Mouse (Mus musculus): ENCODE data around the gene Plb1. TPM values are rescaled to one million over a fixed set of nuclear protein-coding genes. Genes with fewer than 3 reads are reported as not detected.
A peak's percentile ranks its signal among the peaks of the same experiment; 100 is the strongest.

The Plb1 gene
- polyA plus RNA-seq (2015; fragmentation: Nextera tagmentation; extraction: Ambion mirVana): 0.17 and 0.30 TPM in 2 replicates

GRCm38 (mm10) chr5:32232474-32232873 is at the start of gene Plb1:
Plb1 (plus strand) TSS chr5:32232708.
- no peak within 1 kb of the TSS for H3K27ac ChIP-seq
- no peak within 1 kb of the TSS for H3K4me2 ChIP-seq
- H3K9ac ChIP-seq: no peak within 1 kb of the TSS
- H3K4me3 ChIP-seq (replicated peaks): no peak within 1 kb of the TSS
- H3K27me3 ChIP-seq: no peaks in the 10 kb centered on the region
- H3K4me1 ChIP-seq: 0 out of 2 replicates have a peak, but pooled peaks cover 1% of the 10 kb centered on the region
- no peaks in the 10 kb centered on the region for H3K9me3 ChIP-seq (replicated peaks)
- no peak for ATAC-seq (replicated peaks; ENCODE audit: low FRiP score)
- 78% methylated on average over 9 of the region's 9 CpGs for WGBS
- no peaks in the 10 kb centered on the region for H3K36me3 ChIP-seq

- H3K9me3 ChIP-seq (replicated peaks): no peaks in the 10 kb centered on the region
- H3K4me1 ChIP-seq: peaks cover 10% of the 10 kb centered on the region; the same call in 1 of the 2 replicates
- H3K9ac ChIP-seq: no peak overlapping the region
- H3K4me2 ChIP-seq: no peak overlapping the region
- ATAC-seq (replicated peaks; ENCODE audit: low FRiP score): no peak; the same call in 1 of the 2 replicates
- H3K4me3 ChIP-seq (replicated peaks): no peak overlapping the region
- H3K27ac ChIP-seq: no peak overlapping the region
- H3K27me3 ChIP-seq: no peaks in the 10 kb centered on the region
- 62% methylated on average over 4 of the region's 4 CpGs for WGBS
- no peaks in the 10 kb centered on the region for H3K36me3 ChIP-seq
Observed at GRCm38 (mm10) chr5:32182885-32183629, 49.5 kb upstream of the Plb1 start.

DNA sequence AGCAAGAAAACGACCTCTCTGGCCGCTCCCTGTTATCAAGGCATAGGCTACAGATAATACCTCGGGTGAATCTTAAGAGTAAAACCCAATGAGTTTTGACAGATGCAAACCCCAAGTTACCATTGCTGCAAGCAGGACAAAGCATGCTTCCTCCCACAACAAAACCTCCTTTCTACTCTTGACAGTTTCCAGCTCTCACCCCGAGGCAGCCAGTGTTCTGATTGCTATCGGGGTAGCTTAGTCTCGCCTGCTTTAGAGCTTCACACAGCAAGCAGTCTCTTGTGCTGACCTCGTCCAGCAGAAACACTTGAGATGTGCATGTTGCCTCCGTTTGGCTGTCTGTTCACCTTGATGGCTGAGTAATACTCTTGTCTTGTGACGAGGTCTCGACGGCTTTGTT is 44.8 kb upstream of the Plb1 start:
- Histone ChIP-seq H3K27ac (no peak overlapping the region), H3K4me1 (peaks cover 4% of the 10 kb centered on the region; the same call in 1 of the 2 replicates), H3K27me3 (no peaks in the 10 kb centered on the region), H3K36me3 (no peaks in the 10 kb centered on the region), H3K4me3 (replicated peaks) (no peak overlapping the region), H3K9ac (no peak overlapping the region), H3K4me2 (no peak overlapping the region), H3K9me3 (replicated peaks) (no peaks in the 10 kb centered on the region)
- WGBS: 49% methylated on average over 11 of the region's 11 CpGs
- ATAC-seq (replicated peaks; ENCODE audit: low FRiP score): no peak

DNA sequence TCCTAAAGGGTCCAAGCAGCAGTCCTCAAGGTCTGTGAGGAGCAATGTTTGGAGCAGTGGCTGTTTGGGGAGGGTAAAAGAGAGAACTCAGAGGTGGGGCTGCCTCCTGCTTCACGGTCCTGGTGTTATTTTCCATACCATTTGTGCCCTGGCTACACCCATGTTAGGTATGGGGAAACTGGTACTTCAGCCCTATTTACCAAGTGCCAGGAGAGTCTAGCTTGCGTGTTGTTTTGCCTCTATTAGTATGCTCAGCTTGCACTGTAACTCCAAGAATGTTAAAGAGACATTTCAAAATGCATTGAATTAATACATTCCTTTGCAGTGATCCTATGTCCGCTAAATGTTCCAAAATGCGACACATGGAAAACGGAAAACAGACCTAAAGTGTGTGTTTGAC is 41.2 kb upstream of the Plb1 start:
- Histone ChIP-seq H3K9me3 (replicated peaks) (no peaks in the 10 kb centered on the region), H3K9ac (no peak overlapping the region), H3K27me3 (no peaks in the 10 kb centered on the region), H3K36me3 (no peaks in the 10 kb centered on the region), H3K27ac (no peak overlapping the region), H3K4me1 (peaks cover 8% of the 10 kb centered on the region; the same call in 1 of the 2 replicates), H3K4me2 (no peak overlapping the region), H3K4me3 (replicated peaks) (no peak overlapping the region)
- no peak for ATAC-seq (replicated peaks; ENCODE audit: low FRiP score)
- WGBS: 86% methylated on average over 5 of the region's 5 CpGs

GRCm38 (mm10) chr5:32192016-32192845 is 40.3 kb upstream of the Plb1 start:
- no peak for ATAC-seq (replicated peaks; ENCODE audit: low FRiP score)
- no peaks in the 10 kb centered on the region for H3K9me3 ChIP-seq (replicated peaks)
- no peak overlapping the region for H3K9ac ChIP-seq
- no peaks in the 10 kb centered on the region for H3K27me3 ChIP-seq
- no peak overlapping the region for H3K4me3 ChIP-seq (replicated peaks)
- WGBS: 79% methylated on average over 16 of the region's 16 CpGs
- peaks cover 8% of the 10 kb centered on the region; the same call in 1 of the 2 replicates for H3K4me1 ChIP-seq
- H3K27ac ChIP-seq: no peak overlapping the region
- H3K36me3 ChIP-seq: no peaks in the 10 kb centered on the region
- H3K4me2 ChIP-seq: no peak overlapping the region

GRCm38 (mm10) chr5:32194236-32194635 is 38.3 kb upstream of the Plb1 start:
- no peak for ATAC-seq (replicated peaks; ENCODE audit: low FRiP score)

DNA sequence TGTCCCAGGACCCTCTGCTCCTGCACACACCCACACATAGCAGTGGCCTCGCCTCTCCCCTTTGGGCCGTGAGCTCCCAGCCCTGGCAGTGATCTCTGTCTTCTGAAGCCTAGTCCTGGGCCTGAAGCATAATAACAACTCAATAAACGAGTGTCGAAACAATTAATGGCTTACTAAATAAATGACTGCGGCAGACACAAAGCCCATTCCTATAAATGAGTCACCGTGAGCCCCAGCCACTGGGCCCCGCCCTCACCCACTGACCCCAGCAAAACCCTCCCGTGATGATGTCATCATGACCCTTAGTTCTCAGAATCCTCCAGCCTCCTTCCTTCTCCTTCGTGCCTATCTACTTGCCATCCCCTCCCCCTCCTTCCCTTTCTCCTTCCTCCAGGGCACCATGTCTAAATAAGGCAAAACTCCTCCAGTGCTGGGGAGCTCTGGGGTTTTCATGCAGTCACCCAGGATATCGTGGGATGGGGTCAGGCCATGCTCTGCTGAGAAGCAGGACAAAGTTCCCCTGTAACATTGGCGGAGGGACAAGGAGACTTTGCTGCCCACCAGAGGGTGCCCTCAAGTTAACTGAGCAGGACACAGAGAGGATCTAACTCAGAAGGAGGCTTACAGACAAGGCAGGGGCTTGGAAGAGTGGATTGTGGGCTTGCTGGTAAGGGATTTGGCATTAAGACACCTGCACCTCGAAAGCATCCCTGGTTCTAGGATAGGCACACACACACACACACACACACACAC is 36.5 kb upstream of the Plb1 start:
- no peak overlapping the region for H3K27ac ChIP-seq
- peaks cover 8% of the 10 kb centered on the region; the same call in 1 of the 2 replicates for H3K4me1 ChIP-seq
- WGBS: 46% methylated on average over 12 of the region's 12 CpGs
- no peak overlapping the region for H3K9ac ChIP-seq
- no peaks in the 10 kb centered on the region for H3K27me3 ChIP-seq
- H3K9me3 ChIP-seq (replicated peaks): no peaks in the 10 kb centered on the region
- no peak overlapping the region for H3K4me2 ChIP-seq
- peak; percentile 41 for ATAC-seq (replicated peaks; ENCODE audit: low FRiP score)
- H3K4me3 ChIP-seq (replicated peaks): no peak overlapping the region
- H3K36me3 ChIP-seq: no peaks in the 10 kb centered on the region

More at GRCm38 (mm10) chr5:32194236-32194635, 38.3 kb upstream of the Plb1 start:
- no peak overlapping the region for H3K9ac ChIP-seq
- H3K4me2 ChIP-seq: no peak overlapping the region
- whole genome bisulfite sequencing: 73% methylated on average over 4 of the region's 4 CpGs
- H3K27me3 ChIP-seq: no peaks in the 10 kb centered on the region
- H3K4me1 ChIP-seq: peaks cover 8% of the 10 kb centered on the region; the same call in 1 of the 2 replicates
- no peak overlapping the region for H3K27ac ChIP-seq
- H3K36me3 ChIP-seq: no peaks in the 10 kb centered on the region
- H3K9me3 ChIP-seq (replicated peaks): no peaks in the 10 kb centered on the region
- no peak overlapping the region for H3K4me3 ChIP-seq (replicated peaks)

GRCm38 (mm10) chr5:32197698-32198097 is 34.8 kb upstream of the Plb1 start:
- H3K9ac ChIP-seq: no peak overlapping the region
- 14% methylated on average over 4 of the region's 4 CpGs for WGBS

DNA sequence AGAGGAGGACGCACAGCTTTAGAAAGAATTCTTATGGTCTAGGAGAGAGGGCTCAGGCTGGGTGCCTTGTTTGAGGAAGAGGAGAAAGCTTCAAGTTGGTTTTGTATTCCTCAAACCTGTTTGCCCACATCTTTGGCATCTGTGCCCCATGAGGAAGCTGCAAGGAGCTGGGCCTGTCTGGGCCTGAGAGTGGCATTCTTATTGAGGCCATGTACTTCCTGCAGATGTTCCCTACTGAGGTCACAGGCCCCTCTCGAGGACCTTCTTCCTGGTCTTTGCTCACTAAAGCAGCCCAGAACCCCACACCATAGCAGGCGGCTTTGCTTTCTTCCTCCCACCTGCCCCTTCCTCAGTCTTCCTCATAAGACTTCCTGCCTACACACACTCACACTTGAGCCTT is 33.4 kb upstream of the Plb1 start:
- Histone ChIP-seq H3K4me3 (replicated peaks) (no peak overlapping the region), H3K4me1 (peaks cover 8% of the 10 kb centered on the region; the same call in 1 of the 2 replicates), H3K36me3 (no peaks in the 10 kb centered on the region), H3K27me3 (no peaks in the 10 kb centered on the region), H3K9ac (no peak overlapping the region), H3K27ac (no peak overlapping the region), H3K4me2 (no peak overlapping the region), H3K9me3 (replicated peaks) (no peaks in the 10 kb centered on the region)
- 70% methylated on average over 3 of the region's 3 CpGs for WGBS
- no peak for ATAC-seq (replicated peaks; ENCODE audit: low FRiP score)

More at GRCm38 (mm10) chr5:32197698-32198097, 34.8 kb upstream of the Plb1 start:
- Histone ChIP-seq H3K4me1 (peaks cover 8% of the 10 kb centered on the region; the same call in 1 of the 2 replicates), H3K4me3 (replicated peaks) (no peak overlapping the region), H3K9me3 (replicated peaks) (no peaks in the 10 kb centered on the region), H3K36me3 (no peaks in the 10 kb centered on the region), H3K4me2 (no peak overlapping the region), H3K27me3 (no peaks in the 10 kb centered on the region), H3K27ac (no peak overlapping the region)
- ATAC-seq (replicated peaks; ENCODE audit: low FRiP score): peak; percentile 78; the same call in 1 of the 2 replicates

- no peak overlapping the region for H3K9ac ChIP-seq
- no peak overlapping the region for H3K4me2 ChIP-seq
- no peaks in the 10 kb centered on the region for H3K27me3 ChIP-seq
- no peaks in the 10 kb centered on the region for H3K36me3 ChIP-seq
- H3K27ac ChIP-seq: no peak overlapping the region
- H3K4me1 ChIP-seq: peaks cover 8% of the 10 kb centered on the region; the same call in 1 of the 2 replicates
- no peak for ATAC-seq (replicated peaks; ENCODE audit: low FRiP score)
- H3K4me3 ChIP-seq (replicated peaks): no peak overlapping the region
- H3K9me3 ChIP-seq (replicated peaks): no peaks in the 10 kb centered on the region
- 90% methylated on average over 3 of the region's 3 CpGs for whole genome bisulfite sequencing
Observed at GRCm38 (mm10) chr5:32199594-32199993, 32.9 kb upstream of the Plb1 start.

DNA sequence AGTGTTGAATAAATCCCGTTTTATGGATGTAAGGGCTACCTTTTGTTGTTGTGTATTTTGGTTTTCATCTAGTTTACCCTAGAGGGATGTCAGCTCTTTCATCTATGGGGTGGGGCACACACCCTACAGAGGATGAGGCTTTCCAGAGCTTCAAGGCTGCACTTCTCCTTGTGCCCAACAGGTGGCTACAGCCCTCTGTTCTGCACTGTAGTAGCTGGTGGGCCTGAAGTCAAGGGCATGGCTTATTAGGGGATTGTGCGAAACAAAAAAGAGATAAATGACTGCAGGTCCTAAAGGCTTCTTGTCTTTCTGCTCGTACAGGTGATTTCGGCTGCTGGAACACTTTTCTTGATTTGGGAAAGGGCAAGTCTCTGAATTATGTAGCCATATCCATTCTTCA is 27.9 kb upstream of the Plb1 start:
- H3K4me3 ChIP-seq (replicated peaks): no peak overlapping the region
- no peaks in the 10 kb centered on the region for H3K9me3 ChIP-seq (replicated peaks)
- H3K4me2 ChIP-seq: no peak overlapping the region
- WGBS: 81% methylated on average over 4 of the region's 4 CpGs
- no peak for ATAC-seq (replicated peaks; ENCODE audit: low FRiP score)
- no peak overlapping the region for H3K27ac ChIP-seq
- no peak overlapping the region for H3K9ac ChIP-seq
- H3K27me3 ChIP-seq: no peaks in the 10 kb centered on the region
- H3K36me3 ChIP-seq: no peaks in the 10 kb centered on the region
- peaks cover 3% of the 10 kb centered on the region; the same call in 1 of the 2 replicates for H3K4me1 ChIP-seq

Measured in kidney, embryonic 15.5 days (tissue).